Mouse (Mus musculus) kidney, adult 2 months (tissue): Measurements from ENCODE around the gene Mthfsd. TPM values are rescaled to one million over a fixed set of nuclear protein-coding genes. Genes with fewer than 3 reads are reported as not detected.

Experiments used
- DNase-seq: peaks from one replicate; pipeline ENCODE4 v3.0.0; 2021
- H3K27ac ChIP-seq: fragments of 200-500 bp; 2 replicates; pipeline ENCODE4 v1.5.1; 2012; ENCODE audit warnings: low read depth, low read length, control low read depth, inconsistent platforms; ENCODE audit not compliant: insufficient read depth
- H3K27me3 ChIP-seq: fragments of 200-500 bp; replicated peaks from 2 replicates; pipeline ENCODE4 v1.6.1; 2012; ENCODE audit warnings: mild to moderate bottlenecking, moderate library complexity, low read length, inconsistent platforms; ENCODE audit not compliant: control insufficient read depth, insufficient read depth
- H3K36me3 ChIP-seq: fragments of 200-500 bp; 2 replicates; pipeline ENCODE4 v1.6.1; 2012; ENCODE audit warnings: mild to moderate bottlenecking, moderate library complexity, low read length, inconsistent platforms; ENCODE audit not compliant: control insufficient read depth, insufficient read depth
- H3K4me1 ChIP-seq: fragments of 200-500 bp; 2 replicates; pipeline ENCODE4 v1.6.1; 2011; ENCODE audit warnings: low read length; ENCODE audit not compliant: control insufficient read depth, insufficient read depth
- H3K4me3 ChIP-seq: fragments of 200-500 bp; 2 replicates; pipeline ENCODE4 v1.5.1; 2011; ENCODE audit warnings: mild to moderate bottlenecking, low read depth, low read length, control low read depth; ENCODE audit not compliant: insufficient read depth
- CTCF ChIP-seq: fragments of 200-500 bp; conservative IDR thresholded peaks from 2 replicates; pipeline ENCODE4 v1.5.1; 2011; ENCODE audit warnings: low read depth, mild to moderate bottlenecking, control low read depth, low read length, moderate library complexity, mixed read lengths; ENCODE audit not compliant: insufficient read depth, insufficient read length
- POLR2A ChIP-seq: fragments of 200-500 bp; IDR thresholded peaks from one replicate; pipeline ENCODE4 v1.6.1; 2011; ENCODE audit warnings: low read depth, low read length, control low read depth
- WGBS: fragments of 180-500 bp; shearing (Covaris S2); methylation state at CpG from one replicate; pipeline ENCODE4 v1.1.7; 2018; 5-methylcytosine and 5-hydroxymethylcytosine counted together
- polyA plus RNA-seq: library from polyadenylated mRNA; depleted of rRNA; stranded (reverse); fragments of >200 nt; gene quantifications from 2 replicates; pipeline ENCODE4 v1.2.3, GENCODE M21; 2012

Gene Mthfsd
- polyA plus RNA-seq, 1 experiment, result 44.3 TPM

- Histone ChIP-seq H3K36me3 (no peaks in the 10 kb centered on the region), H3K27me3 (no peaks in the 10 kb centered on the region), H3K4me1 (no peaks in the 10 kb centered on the region), H3K27ac (no peak overlapping the region), H3K4me3 (no peak overlapping the region)
- TF ChIP-seq POLR2A (no peak), CTCF (no peak)
- DNase-seq, result no peak
- WGBS, result 77% methylated on average over 10 of the region's 10 CpGs
Measured at GRCm38 (mm10) chr8:121134102-121134501, 25.9 kb upstream of the Mthfsd start.

- Histone ChIP-seq H3K4me3 (no peak overlapping the region), H3K36me3 (no peaks in the 10 kb centered on the region), H3K27me3 (no peaks in the 10 kb centered on the region), H3K27ac (no peak overlapping the region), H3K4me1 (no peaks in the 10 kb centered on the region)
- DNase-seq, result no peak
- TF ChIP-seq POLR2A, result no peak
- no peak for TF ChIP-seq CTCF
- 89% methylated on average over 5 of the region's 5 CpGs for WGBS
Measured at GRCm38 (mm10) chr8:121132961-121133513, 24.8 kb upstream of the Mthfsd start.

GRCm38 (mm10) chr8:121130522-121130921 lies 22.3 kb upstream of the Mthfsd start:
- 40% methylated on average over 5 of the region's 5 CpGs for WGBS
- Histone ChIP-seq H3K4me1 (no peaks in the 10 kb centered on the region), H3K36me3 (no peaks in the 10 kb centered on the region), H3K27me3 (no peaks in the 10 kb centered on the region), H3K4me3 (no peak overlapping the region), H3K27ac (no peak overlapping the region)
- no peak for DNase-seq
- TF ChIP-seq CTCF, result peak; percentile 47
- TF ChIP-seq POLR2A, result no peak

GRCm38 (mm10) chr8:121129265-121129940 lies 21.2 kb upstream of the Mthfsd start:
- H3K27ac ChIP-seq, result no peak overlapping the region
- DNase-seq, result no peak
- no peaks in the 10 kb centered on the region for H3K36me3 ChIP-seq
- no peak for TF ChIP-seq CTCF
- no peak for TF ChIP-seq POLR2A
- H3K4me1 ChIP-seq, result no peaks in the 10 kb centered on the region
- H3K4me3 ChIP-seq, result no peak overlapping the region
- 71% methylated on average over 16 of the region's 16 CpGs for WGBS
- no peaks in the 10 kb centered on the region for H3K27me3 ChIP-seq

GRCm38 (mm10) chr8:121128531-121129264 lies 20.5 kb upstream of the Mthfsd start:
- H3K4me1 ChIP-seq, result no peaks in the 10 kb centered on the region
- no peak overlapping the region for H3K4me3 ChIP-seq
- TF ChIP-seq POLR2A (no peak), CTCF (no peak)
- H3K36me3 ChIP-seq, result no peaks in the 10 kb centered on the region
- no peak overlapping the region for H3K27ac ChIP-seq
- no peak for DNase-seq
- 18% methylated on average over 55 of the region's 55 CpGs for WGBS
- no peaks in the 10 kb centered on the region for H3K27me3 ChIP-seq

GRCm38 (mm10) chr8:121127756-121128375 lies 19.7 kb upstream of the Mthfsd start, which contains the start of gene Foxl1:
TSS of gene Foxl1 (plus strand) at chr8:121127940.
- Histone ChIP-seq H3K27ac (no peak within 1 kb of the TSS), H3K27me3 (no peaks in the 10 kb centered on the region), H3K36me3 (no peaks in the 10 kb centered on the region), H3K4me3 (no peak within 1 kb of the TSS), H3K4me1 (no peaks in the 10 kb centered on the region)
- no peak for TF ChIP-seq POLR2A
- TF ChIP-seq CTCF, result no peak
- WGBS, result 16% methylated on average over 43 of the region's 43 CpGs
- DNase-seq, result no peak

GRCm38 (mm10) chr8:121127291-121127701 lies 19.1 kb upstream of the Mthfsd start:
- no peak for DNase-seq
- Histone ChIP-seq H3K4me3 (no peak overlapping the region), H3K36me3 (no peaks in the 10 kb centered on the region), H3K27me3 (no peaks in the 10 kb centered on the region), H3K27ac (no peak overlapping the region), H3K4me1 (no peaks in the 10 kb centered on the region)
- WGBS, result 53% methylated on average over 11 of the region's 11 CpGs
- no peak for TF ChIP-seq POLR2A
- TF ChIP-seq CTCF, result no peak
